Mouse (Mus musculus): ENCODE data around the gene Rai2.

DNA sequence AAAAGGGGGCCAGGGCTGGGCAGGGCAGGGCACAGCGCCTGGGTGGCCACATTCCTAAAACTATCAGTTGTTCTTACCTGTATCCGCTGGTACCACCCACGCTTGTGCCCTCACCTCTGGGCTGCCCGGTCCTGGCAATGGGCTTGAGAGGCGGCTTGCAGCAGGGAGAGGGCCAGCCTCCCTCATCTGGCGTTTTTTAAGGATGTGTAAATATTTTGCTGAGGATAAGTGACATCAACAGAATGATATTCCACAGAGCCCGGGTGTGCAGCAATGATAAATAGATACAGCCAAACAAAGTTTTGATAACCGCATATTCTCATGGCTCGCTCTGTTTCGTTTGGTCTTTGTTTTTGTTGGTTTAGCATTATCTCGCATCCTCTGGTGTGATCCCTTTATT lies 1.7 kb downstream of the Rai2 start:
- TF ChIP-seq CTCF (IDR thresholded peaks at IDR 0.05; ENCODE audit: low read depth): no peak
- TF ChIP-seq EP300 (IDR thresholded peaks at IDR 0.05; ENCODE audit: low read depth): no peak

Measured in liver, embryonic 14.5 days (tissue).